Mouse (Mus musculus) cortical plate, adult 2 months (tissue): ENCODE measurements at regions not wholly inside any gene's neighbourhood (a gene's known extent, or its start where the extent isn't known, plus 50 kb on each side); places are given as distances from the start of the nearest gene placed in this dataset.

Experiments used
- CTCF ChIP-seq: fragments of 200-500 bp; IDR thresholded peaks from 2 replicates; pipeline ENCODE4 v1.5.1; 2011; ENCODE audit warnings: mild to moderate bottlenecking, control low read depth, low read length; ENCODE audit not compliant: insufficient read depth; ENCODE audit errors: extremely low read depth
- POLR2A ChIP-seq: fragments of 200-500 bp; IDR thresholded peaks from 2 replicates; pipeline ENCODE4 v1.6.1; 2011; ENCODE audit warnings: mild to moderate bottlenecking, low read length, control low read depth; ENCODE audit not compliant: insufficient read depth; ENCODE audit errors: extremely low read depth

DNA sequence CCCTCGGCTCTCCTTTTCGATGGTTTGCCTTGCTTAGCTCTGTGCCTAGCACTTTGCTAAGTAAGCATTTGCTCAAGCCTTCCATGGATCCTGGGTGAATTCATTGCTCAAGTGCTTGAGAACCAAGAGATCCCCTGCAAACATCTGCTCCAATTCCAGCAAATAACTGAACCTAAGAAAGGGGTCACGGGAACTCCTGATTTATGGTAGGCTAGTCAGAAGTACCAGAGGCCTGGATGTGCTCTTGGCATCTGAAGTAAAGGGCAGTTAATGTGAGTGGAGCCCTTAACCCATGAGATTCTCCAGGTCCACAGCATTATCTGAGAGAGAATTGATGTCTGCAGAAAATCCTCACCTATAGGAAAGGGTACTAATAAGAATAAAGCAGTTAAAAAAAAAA lies 69.4 kb upstream of the Usp27x start:
- TF ChIP-seq CTCF = no peak
- no peak for TF ChIP-seq POLR2A
